Mouse (Mus musculus) megakaryocyte, embryonic 14.5 days (primary cell): ENCODE measurements around the gene Dnmt3c. TPM values are rescaled to one million over a fixed set of nuclear protein-coding genes. Genes with fewer than 3 reads are reported as not detected.
"Not testable (repeated sequence)": the region's sequence is repeated elsewhere in the genome, so short reads cannot be mapped to it uniquely, and the experiment has no call there.

Experiments
- H3K27me3 ChIP-seq: replicated peaks from 2 replicates; pipeline ENCODE3; 2012; ENCODE audit warnings: inconsistent platforms
- H3K36me3 ChIP-seq: replicated peaks from 2 replicates; pipeline ENCODE3; 2012; ENCODE audit warnings: low read length, inconsistent platforms, mixed read lengths
- H3K4me1 ChIP-seq: 2 replicates; pipeline ENCODE4 v1.6.1; 2012; ENCODE audit warnings: inconsistent platforms
- H3K4me3 ChIP-seq: replicated peaks from 2 replicates; pipeline ENCODE3; 2012; ENCODE audit warnings: moderate library complexity, mild to moderate bottlenecking, inconsistent platforms
- H3K9me3 ChIP-seq: 2 replicates; pipeline ENCODE4 v1.6.1; 2012; ENCODE audit warnings: inconsistent platforms
- FLI1 ChIP-seq: IDR thresholded peaks from 2 replicates; pipeline ENCODE4 v1.6.1; 2012; ENCODE audit warnings: low read length, inconsistent platforms, mixed read lengths
- GATA1 ChIP-seq: IDR thresholded peaks from 3 replicates; pipeline ENCODE4 v1.6.1; 2012; ENCODE audit warnings: mixed read lengths, low read length, inconsistent platforms, borderline replicate concordance
- polyA plus RNA-seq: library from polyadenylated mRNA; stranded (reverse); fragments of >175 nt; gene quantifications from 2 replicates; pipeline ENCODE4 v1.2.3, GENCODE M21; 2012; ENCODE audit warnings: low replicate concordance; ENCODE audit not compliant: insufficient read depth

The Dnmt3c gene
- polyA plus RNA-seq, 1 experiment = 0.18 TPM

DNA sequence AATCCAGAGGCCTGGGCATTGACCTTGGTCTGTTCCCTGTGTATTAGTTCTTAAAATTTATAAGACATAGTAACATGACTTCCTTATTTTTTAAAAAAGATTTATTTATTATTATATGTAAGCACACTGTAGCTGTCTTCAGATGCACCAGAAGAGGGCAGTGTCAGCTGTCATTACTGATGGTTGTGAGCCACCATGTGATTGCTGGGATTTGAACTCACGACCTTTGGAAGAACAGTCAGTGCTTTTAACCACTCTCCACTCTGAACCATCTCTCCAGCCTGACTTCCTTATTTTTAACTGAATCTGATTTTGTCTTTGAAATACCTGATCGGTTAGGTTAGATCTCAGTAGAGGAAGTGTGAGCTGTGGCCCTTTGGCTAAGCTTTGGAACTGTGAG lies 23.8 kb upstream of the Dnmt3c start:
- Histone ChIP-seq H3K27me3 (no peaks in the 10 kb centered on the region), H3K36me3 (peaks cover 89% of the 10 kb centered on the region), H3K4me3 (no peak overlapping the region), H3K4me1 (0 out of 2 replicates have a peak, but pooled peaks cover 3% of the 10 kb centered on the region), H3K9me3 (no peaks in the 10 kb centered on the region)
- TF ChIP-seq FLI1 (no peak), GATA1 (no peak)

DNA sequence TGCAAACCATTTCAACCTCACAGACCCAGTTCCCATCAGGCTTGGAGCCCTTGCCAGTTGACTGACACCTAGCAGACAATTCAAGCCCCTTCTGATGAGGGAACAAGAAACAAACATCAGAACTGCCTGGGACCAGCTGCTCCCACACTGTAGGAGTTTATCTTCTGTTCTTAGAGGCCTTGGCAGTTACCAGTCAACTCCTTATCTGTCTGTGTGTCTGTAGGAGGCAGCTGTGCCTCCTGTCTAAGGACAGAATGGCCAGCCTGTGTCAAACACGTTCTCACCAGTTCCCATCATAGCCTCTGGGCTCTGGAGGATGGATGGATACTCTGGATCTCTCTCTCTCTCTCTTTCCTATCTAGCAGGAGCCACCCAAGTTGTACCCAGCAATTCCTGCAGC lies 21.1 kb upstream of the Dnmt3c start:
- H3K9me3 ChIP-seq, H3K4me3 ChIP-seq, H3K27me3 ChIP-seq: not testable (repeated sequence)
- Histone ChIP-seq H3K36me3 (peaks cover 88% of the 10 kb centered on the region), H3K4me1 (peaks cover 14% of the 10 kb centered on the region)

- Histone ChIP-seq H3K36me3 (peaks cover 88% of the 10 kb centered on the region), H3K27me3 (no peaks in the 10 kb centered on the region), H3K4me3 (no peak overlapping the region), H3K9me3 (no peaks in the 10 kb centered on the region), H3K4me1 (peaks cover 17% of the 10 kb centered on the region)
- no peak for TF ChIP-seq GATA1
- no peak for TF ChIP-seq FLI1
Observed at GRCm38 (mm10) chr2:153676944-153677343, 19.5 kb upstream of the Dnmt3c start.

DNA sequence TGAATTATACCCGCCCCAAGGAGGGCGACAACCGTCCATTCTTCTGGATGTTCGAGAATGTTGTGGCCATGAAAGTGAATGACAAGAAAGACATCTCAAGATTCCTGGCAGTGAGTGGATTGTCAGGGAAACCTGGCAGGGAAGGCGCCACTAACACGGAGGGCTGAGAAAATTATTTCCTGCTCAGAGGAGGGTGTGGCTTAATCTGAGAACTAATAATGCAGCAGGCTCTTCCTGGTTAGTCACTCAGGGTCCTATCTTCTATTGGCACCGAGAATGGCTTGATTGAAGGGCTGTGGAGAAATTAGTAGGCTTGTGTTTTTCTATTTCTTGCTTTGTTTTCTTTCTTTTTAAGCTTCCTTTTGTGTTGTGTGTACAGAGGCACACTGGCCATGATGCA lies 18.9 kb upstream of the Dnmt3c start:
- Histone ChIP-seq H3K4me1 (peaks cover 17% of the 10 kb centered on the region), H3K9me3 (no peaks in the 10 kb centered on the region), H3K4me3 (no peak overlapping the region), H3K36me3 (peaks cover 89% of the 10 kb centered on the region), H3K27me3 (no peaks in the 10 kb centered on the region)
- TF ChIP-seq GATA1 (no peak), FLI1 (no peak)

GRCm38 (mm10) chr2:153679959-153680358 lies 16.5 kb upstream of the Dnmt3c start:
- H3K4me1 ChIP-seq = peaks cover 17% of the 10 kb centered on the region
- peaks cover 83% of the 10 kb centered on the region for H3K36me3 ChIP-seq
- TF ChIP-seq GATA1 = no peak
- no peak for TF ChIP-seq FLI1
- H3K4me3 ChIP-seq = no peak overlapping the region
- no peaks in the 10 kb centered on the region for H3K27me3 ChIP-seq
- no peaks in the 10 kb centered on the region for H3K9me3 ChIP-seq

GRCm38 (mm10) chr2:153693413-153693812 lies 3.0 kb upstream of the Dnmt3c start:
- H3K9me3 ChIP-seq, H3K27me3 ChIP-seq: not testable (repeated sequence)
- peaks cover 22% of the 10 kb centered on the region for H3K4me1 ChIP-seq

DNA sequence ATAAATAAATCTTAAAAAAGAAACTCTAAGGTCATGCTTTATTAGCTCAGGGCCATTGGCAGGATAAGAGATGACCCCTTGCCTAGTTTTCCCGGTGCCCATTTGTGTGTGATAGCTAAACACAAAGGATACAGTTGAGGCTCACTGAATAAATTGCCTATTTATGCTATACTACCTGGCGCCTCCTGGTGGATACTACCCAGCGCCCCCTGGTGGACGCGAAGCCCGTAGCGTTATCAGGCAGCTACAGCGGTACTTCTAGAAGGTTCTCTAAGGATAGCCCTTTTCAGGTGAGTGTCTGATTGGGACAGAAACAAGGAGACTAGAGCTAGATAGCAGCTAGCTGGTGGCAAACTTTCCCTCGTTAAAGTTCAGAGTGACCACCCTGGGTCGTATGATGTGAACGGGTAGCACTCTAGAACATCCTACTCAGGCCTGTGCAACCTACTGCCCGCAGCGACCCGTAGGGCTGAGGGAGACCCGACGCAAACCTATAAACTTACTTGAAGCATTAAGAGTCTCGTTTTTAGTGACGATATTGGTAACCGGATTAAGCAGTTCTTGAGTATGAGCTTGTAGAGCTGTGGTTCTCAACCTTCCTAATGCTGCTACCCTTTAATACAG lies 1.9 kb upstream of the Dnmt3c start:
- TF ChIP-seq GATA1 = no peak
- TF ChIP-seq FLI1 = no peak
- Histone ChIP-seq H3K4me1 (peaks cover 17% of the 10 kb centered on the region), H3K4me3 (no peak overlapping the region), H3K36me3 (no peaks in the 10 kb centered on the region), H3K9me3 (no peaks in the 10 kb centered on the region), H3K27me3 (peaks cover 5% of the 10 kb centered on the region)

More at GRCm38 (mm10) chr2:153693413-153693812, 3.0 kb upstream of the Dnmt3c start:
- H3K36me3 ChIP-seq, H3K4me3 ChIP-seq: not testable (repeated sequence)

DNA sequence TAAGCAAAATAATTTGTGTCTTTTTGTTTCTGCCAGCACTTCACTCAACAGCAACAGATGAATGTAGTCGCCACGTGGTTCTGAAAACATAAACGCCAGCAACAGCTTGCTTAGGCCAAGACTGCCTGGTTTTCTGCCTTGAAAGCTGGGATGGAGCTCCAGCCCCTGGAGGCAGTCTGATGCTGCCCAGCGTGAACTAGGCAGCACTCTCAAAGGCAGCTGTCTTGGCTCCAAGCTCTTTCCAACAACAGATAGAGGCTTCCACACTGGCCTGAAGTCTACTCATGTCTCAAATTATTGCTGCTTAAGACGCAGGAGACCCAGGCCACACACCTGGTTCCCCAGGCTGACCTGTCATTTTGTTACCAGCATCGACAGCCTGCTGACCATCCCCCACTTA lies 6.9 kb downstream of the Dnmt3c start:
- Histone ChIP-seq H3K4me1 (peaks cover 31% of the 10 kb centered on the region), H3K36me3 (no peaks in the 10 kb centered on the region), H3K4me3 (no peak overlapping the region), H3K27me3 (peaks cover 10% of the 10 kb centered on the region), H3K9me3 (peaks cover 13% of the 10 kb centered on the region; the same call in 1 of the 2 replicates)
- no peak for TF ChIP-seq GATA1
- no peak for TF ChIP-seq FLI1

DNA sequence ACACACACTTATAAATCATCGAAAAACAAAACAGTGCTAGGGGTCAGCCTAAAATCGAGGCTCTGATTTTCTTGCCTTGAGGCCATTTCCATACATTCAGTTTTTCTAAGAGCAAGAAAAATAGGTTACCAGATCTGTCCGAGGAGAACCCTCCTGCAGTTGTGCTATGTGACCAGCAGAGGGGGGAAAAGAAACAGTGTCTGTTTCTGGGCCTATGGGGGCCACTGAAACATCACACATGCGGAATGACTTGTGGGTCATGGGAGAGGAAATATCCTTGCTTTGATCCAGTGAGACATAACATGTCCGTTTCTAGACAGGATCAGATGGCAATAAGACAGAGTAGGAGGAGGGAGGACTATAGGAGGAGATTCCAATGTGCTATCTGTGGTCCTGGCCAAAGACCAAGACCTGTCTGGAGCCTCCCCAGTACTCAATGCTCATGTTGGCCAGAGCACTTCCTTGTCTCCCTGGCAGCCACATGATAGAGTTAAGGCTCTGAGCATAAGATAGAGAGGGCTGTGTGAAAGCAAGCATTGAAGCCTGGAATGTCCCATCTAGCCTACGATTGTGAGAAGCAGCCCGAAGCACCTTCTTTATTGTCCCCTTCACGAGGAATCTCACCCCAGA lies 14.4 kb downstream of the Dnmt3c start:
- Histone ChIP-seq H3K9me3 (peaks cover 8% of the 10 kb centered on the region; the same call in 1 of the 2 replicates), H3K27me3 (peaks cover 10% of the 10 kb centered on the region), H3K36me3 (no peaks in the 10 kb centered on the region), H3K4me3 (no peak overlapping the region), H3K4me1 (peaks cover 54% of the 10 kb centered on the region)
- TF ChIP-seq FLI1 (no peak), GATA1 (no peak)

DNA sequence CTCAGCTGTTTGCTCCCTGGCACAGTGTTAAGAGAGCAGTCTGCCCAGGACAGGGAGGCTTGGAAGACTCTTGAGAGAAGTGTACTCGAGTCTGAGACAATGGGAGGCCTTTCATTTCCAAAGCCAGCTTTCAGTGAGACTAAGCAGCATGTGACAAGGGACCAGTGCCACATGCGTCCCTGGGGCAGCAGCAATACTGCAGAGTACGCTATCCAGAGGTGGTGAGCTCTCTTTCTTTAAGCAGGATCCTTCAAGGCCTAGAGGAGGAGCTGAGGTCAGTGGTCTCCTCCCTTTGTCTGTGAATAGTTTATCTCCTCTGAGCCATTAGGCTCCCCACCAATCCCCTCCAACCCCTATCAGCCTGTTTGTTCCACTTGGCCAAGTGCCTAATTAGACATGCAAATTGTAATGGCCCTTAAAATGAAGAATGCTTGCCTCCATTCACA lies 16.2 kb downstream of the Dnmt3c start:
- Histone ChIP-seq H3K4me1 (peaks cover 58% of the 10 kb centered on the region), H3K36me3 (no peaks in the 10 kb centered on the region), H3K4me3 (peak overlapping the region; percentile 72), H3K27me3 (no peaks in the 10 kb centered on the region), H3K9me3 (peaks cover 5% of the 10 kb centered on the region; the same call in 1 of the 2 replicates)
- TF ChIP-seq GATA1 = no peak
- TF ChIP-seq FLI1 = no peak
